Mouse (Mus musculus): ENCODE results near the gene Gm11549. TPM values are rescaled to one million over a fixed set of nuclear protein-coding genes. Genes with fewer than 3 reads are reported as not detected.
A peak's percentile ranks its signal among the peaks of the same experiment; 100 is the strongest.

Gm11549 gene
- total RNA-seq, 2 experiments from 2014 or later: 1.5 to 1.9 TPM

DNA sequence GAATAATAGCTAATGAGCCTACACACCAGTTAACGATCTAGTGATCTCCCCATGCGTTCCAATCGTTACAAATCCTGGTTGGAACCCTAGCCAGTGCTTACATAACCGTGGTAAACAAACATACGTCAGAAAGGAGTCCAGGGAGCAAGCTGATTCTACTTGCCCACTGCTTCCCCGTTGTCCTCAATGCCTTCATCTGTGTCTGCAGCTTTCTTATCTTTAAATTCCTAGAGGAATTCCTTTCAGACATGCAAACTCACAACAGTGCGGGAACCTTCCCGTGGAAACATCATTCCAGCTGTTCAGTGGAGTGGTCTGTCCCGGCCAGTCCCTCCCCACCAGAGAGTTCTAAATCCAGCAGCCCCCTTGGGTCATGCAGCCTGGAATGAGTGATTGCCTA is 38.7 kb downstream of the Gm11549 start:
- DNase-seq (ENCODE audit: low spot score in 2 of 2): no peak

DNA sequence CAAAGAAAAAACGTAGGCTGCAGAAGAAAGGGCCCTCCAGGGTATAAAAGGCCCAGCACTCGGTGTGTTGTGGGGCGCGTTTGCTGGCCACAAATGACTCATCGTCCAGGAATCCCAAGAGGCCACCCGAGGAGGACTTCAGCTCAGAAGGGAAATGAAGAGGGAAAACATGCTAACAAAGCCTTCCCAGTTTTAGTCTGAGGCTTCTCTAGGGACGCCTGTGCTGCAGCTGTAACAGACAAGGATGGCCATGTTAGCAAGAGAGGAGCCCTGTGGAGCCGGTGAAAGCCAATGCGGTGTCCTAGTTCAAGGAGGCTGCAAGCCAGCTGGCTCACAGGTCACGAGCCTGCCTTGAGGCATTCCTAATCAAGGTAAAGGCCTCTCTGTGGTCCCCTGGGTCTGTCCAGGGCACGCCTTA is 39.8 kb downstream of the Gm11549 start:
- DNase-seq (ENCODE audit: low spot score in 2 of 2): peak; percentile 26 to 39

- no peak for DNase-seq (ENCODE audit: low spot score in 2 of 2)
Observed at GRCm38 (mm10) chr3:36480486-36480885, 41.1 kb downstream of the Gm11549 start.

DNA sequence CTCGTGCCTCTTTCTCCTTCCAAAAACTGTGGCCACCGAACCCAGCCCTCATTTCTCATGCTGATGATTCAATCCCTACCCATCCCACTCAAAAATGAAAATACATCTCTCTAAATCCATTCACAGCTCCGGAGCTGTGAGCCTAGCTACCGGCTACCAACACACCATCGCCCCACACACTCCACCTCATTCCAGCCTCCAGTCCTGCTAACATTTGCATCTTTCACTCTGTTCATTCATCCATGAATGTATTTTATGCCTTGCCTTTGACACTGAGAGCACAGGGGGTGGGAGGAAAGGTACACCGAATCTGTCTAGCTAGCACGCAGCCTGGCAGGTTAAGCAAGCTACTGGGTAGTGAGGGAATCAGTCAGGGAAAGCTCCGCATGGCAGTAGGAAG is 42.8 kb downstream of the Gm11549 start:
- no peak for DNase-seq (ENCODE audit: low spot score in 2 of 2)

DNA sequence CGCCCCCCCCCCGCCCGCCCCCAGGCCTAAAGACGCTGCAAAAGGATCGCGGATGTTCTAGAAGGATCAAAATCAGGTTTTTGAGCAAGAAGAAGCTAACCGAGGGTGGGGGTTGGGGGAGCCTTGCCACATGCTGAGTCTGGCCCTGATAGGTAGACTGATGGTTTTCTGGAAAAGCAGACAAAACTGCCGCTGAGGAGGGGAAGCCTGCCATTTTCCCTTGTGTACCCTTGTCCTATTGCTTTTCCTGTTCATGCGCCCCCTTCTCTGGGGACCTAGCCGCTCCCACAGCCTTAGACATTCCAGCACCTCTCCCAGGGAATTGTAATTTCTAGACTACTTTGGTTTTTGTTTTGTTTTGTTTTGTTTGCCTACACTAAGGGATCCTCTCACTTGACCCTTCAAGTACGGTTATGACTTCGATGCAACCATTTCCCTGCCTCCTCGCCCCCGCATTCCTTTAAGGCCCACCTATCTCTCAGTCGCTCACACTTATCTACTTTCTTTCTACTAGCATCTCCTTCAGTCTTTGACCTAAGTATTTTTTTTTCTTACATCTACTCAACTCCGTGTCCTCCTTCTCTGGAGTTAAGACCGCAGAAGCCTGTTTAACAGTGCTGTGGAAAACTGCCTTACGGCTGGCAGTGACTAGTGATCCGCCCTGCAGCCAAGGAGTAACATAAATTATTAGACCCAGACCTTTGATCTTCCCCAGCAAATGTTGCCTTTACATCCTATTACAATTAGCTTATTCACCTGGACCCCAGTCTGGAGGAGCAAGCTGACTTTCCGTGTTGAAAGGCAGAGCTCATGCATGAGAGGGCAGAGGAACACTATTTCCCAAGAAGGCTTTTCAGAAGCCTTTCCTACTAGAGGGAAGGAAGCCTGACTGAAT is 45.1 kb downstream of the Gm11549 start:
- DNase-seq (ENCODE audit: low spot score in 2 of 2): no peak

DNA sequence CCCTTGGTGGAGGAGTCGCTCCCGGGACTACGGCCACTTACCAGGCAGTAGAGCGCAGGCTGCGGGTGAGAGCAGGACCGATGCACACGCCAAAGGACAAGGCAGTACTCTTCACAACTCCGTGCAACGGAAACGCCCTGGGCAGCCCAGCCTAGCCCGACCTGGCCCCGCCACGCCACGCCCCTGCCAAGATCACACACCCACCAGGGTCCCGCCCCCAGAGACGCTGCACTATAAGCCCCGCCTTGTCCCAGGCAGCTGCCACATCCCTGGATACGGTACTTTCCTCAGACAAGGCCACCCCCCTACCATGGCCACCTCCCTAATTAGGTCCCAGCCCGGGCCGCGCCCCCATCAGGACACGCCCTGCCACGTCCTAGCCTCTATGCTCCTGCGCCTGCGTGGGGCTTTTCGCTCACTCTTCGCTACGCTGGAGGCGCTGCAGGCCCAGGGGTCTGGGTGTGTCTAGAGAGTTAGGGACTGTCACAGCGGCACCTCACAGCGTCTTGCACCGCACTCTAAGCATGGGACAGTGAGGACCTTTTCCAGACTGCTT is 46.0 kb downstream of the Gm11549 start, which contains the start of the genes Anxa5 and 1810062G17Rik:
Gene Anxa5, minus strand, starts transcription at position 363 of the 556 bp plus-strand sequence.
Gene 1810062G17Rik, plus strand, starts transcription at position 406 of the 556 bp plus-strand sequence.
- DNase-seq (ENCODE audit: low spot score in 2 of 2): peak; percentile 82 to 88

DNA sequence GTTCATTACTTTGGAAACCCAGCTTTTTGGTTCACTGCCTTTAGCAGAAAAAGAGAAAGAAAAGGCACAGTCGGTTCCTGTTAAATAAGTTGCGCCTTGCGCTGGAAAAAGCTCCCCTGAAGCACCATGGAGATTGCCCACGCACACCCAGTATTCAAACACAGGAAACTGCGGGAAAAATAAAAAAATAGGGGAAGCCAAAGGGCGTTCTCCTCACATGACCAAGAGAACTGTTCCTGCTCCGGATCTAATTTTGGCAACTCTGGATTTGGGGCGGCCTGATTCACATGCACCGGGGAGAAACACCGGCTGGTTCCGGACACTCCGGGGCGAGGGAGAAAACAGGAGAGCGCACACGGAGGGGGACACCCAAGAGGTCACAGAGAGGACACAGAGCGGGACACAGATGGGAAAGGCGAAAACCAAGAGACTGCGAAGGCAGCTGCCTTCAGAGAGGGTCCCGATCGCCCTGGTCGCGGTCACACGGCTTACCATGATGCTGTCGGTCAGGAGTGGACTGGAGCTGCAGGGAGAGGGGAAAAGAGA is 46.6 kb downstream of the Gm11549 start:
- DNase-seq (ENCODE audit: low spot score in 2 of 2): peak; percentile 29

- DNase-seq (ENCODE audit: low spot score in 2 of 2): no peak
Observed at GRCm38 (mm10) chr3:36474421-36474820, 47.2 kb downstream of the Gm11549 start.

DNA sequence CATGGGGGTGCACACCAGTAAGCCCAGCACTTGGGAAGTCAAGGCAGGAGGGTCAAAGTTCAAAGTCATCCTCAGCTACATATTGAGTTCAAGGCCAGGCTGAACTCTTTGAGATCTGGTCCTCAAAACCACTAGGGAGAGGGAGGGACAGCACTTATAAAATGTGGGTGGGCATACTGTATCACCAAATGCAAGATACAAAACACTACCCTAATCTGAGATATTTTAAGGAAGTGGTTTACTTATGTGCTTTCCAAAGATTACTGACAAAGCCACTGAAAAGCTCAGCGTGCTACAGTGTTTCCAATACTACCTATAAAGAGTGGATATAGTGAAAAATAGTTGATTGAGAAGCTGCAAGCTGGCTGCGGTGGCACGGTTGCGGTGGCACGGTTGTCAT is 48.4 kb downstream of the Gm11549 start:
- DNase-seq (ENCODE audit: low spot score in 2 of 2): no peak

DNA sequence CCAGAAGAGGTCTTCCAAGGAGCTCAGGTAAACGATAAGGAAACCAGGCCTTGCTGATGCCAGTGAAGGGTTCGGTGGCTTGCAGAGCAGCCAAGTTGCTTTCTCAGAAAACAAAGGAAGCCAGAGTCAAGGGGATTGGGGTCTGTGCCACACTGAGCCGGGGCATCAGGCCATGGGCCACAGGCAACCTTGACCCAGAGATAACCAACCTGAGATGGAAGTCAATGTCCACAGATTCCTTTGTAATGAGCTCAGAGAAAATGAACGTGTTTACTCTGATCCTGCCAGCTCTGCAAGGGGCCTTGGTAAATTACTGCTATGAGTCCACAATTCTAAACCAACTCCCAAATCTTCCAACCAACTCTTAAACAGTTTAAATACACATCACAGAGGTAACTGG is 49.8 kb downstream of the Gm11549 start:
- DNase-seq (ENCODE audit: low spot score in 2 of 2): no peak

DNA sequence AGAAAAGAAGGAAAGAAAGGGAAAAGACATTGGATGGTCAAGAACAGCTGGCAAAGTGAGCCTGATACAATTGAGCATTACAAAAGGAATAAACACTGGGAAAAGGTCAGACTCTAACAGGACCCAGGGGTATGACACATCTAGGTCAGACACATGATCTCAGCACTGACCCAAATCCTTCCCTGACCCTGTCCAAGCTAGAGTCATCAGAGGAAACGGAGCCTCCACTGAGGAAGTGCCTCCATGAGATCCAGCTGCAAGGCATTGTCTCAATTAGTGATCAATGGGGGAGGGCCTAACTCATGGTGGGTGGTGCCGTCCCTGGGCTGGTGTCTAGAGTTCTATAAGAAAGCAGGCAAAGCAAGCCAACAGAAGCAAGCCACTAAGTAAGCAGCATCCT is 52.7 kb downstream of the Gm11549 start:
- no peak for DNase-seq (ENCODE audit: low spot score in 2 of 2)

- DNase-seq (ENCODE audit: low spot score in 2 of 2): no peak
Observed at GRCm38 (mm10) chr3:36467632-36468031, 54.0 kb downstream of the Gm11549 start.

- no peak for DNase-seq (ENCODE audit: low spot score in 2 of 2)
Observed at GRCm38 (mm10) chr3:36465538-36465937, 56.1 kb downstream of the Gm11549 start.

Small RNA genes within 50 kb of the gene (microRNA-seq; reads per million reads assigned to microRNA genes)
- gene Mir7009: 0.45 to 0.57 reads per million in 2 experiments

Other genes starting within 250 kb of the Gm11549 start
- 10 to 100 TPM; 42.6 to 44.8 TPM for gene Anxa5, start 45.9 kb downstream of the Gm11549 start, total RNA-seq (2021)
- gene 1810062G17Rik, start 45.9 kb downstream of the Gm11549 start, total RNA-seq (2021): under 1 TPM in 1 of 2 experiments, not detected in 1; 0.37 TPM
- gene Exosc9, start 30.8 kb upstream of the Gm11549 start, total RNA-seq (2021): 10 to 100 TPM; 39.7 to 41.5 TPM
- gene Ccna2, start 50.3 kb upstream of the Gm11549 start, total RNA-seq (2021): 1 to 10 TPM; 2.9 to 4.0 TPM
- gene Bbs7, start 91.7 kb upstream of the Gm11549 start, total RNA-seq (2021): 10 to 100 TPM; 15.4 to 16.1 TPM
- 10 to 100 TPM; 12.6 to 13.1 TPM for gene Trpc3, start 168.4 kb upstream of the Gm11549 start, total RNA-seq (2021)